Mouse (Mus musculus) bone marrow, adult 2 months (tissue): ENCODE results near the gene Arhgef7. TPM values are rescaled to one million over a fixed set of nuclear protein-coding genes. Genes with fewer than 3 reads are reported as not detected.

Experiments
- H3K27ac ChIP-seq: fragments of 200-500 bp; 2 replicates; pipeline ENCODE4 v1.5.1; 2012; ENCODE audit warnings: low read depth, mild to moderate bottlenecking, control low read depth, inconsistent platforms, low read length; ENCODE audit not compliant: control insufficient read depth, poor library complexity, insufficient read depth
- H3K4me1 ChIP-seq: fragments of 200-500 bp; 2 replicates; pipeline ENCODE4 v1.6.1; 2011; ENCODE audit warnings: low read length; ENCODE audit not compliant: control insufficient read depth, insufficient read depth
- H3K4me3 ChIP-seq: fragments of 200-500 bp; replicated peaks from 2 replicates; pipeline ENCODE3; 2011; ENCODE audit warnings: mild to moderate bottlenecking, low read depth, low read length, control low read depth; ENCODE audit not compliant: control insufficient read depth
- CTCF ChIP-seq: fragments of 200-500 bp; IDR thresholded peaks from 2 replicates; pipeline ENCODE4 v1.5.1; 2011; ENCODE audit warnings: low read length, control low read depth; ENCODE audit not compliant: control insufficient read depth, insufficient read depth
- POLR2A ChIP-seq: fragments of 200-500 bp; IDR thresholded peaks from 2 replicates; pipeline ENCODE4 v1.6.1; 2011; ENCODE audit warnings: low read depth, mild to moderate bottlenecking, control low read depth, low read length, borderline replicate concordance; ENCODE audit not compliant: control insufficient read depth
- WGBS: fragments of 180-500 bp; shearing (Covaris S2); methylation state at CpG from one replicate; pipeline ENCODE4 v1.1.7; 2018; 5-methylcytosine and 5-hydroxymethylcytosine counted together
- polyA plus RNA-seq: library from polyadenylated mRNA; stranded (reverse); fragments of >200 nt; gene quantifications from 2 replicates; pipeline ENCODE4 v1.2.4, GENCODE M21; 2011; ENCODE audit warnings: low replicate concordance; ENCODE audit not compliant: missing spikeins, insufficient read depth, insufficient read length

Gene Arhgef7
- polyA plus RNA-seq, 1 experiment = 18.6 TPM

- peaks cover 1% of the 10 kb centered on the region; the same call in 1 of the 2 replicates for H3K4me1 ChIP-seq
- H3K4me3 ChIP-seq = no peak overlapping the region
- WGBS = 83% methylated on average over 5 of the region's 5 CpGs
- H3K27ac ChIP-seq = no peak overlapping the region
- TF ChIP-seq CTCF (no peak), POLR2A (no peak)
These were observed 34.5 kb downstream of the Arhgef7 start for GRCm38 (mm10) chr8:11762048-11762447.

GRCm38 (mm10) chr8:11762821-11763220 is 35.3 kb downstream of the Arhgef7 start:
- Histone ChIP-seq H3K4me3 (no peak overlapping the region), H3K4me1 (no peaks in the 10 kb centered on the region), H3K27ac (no peak overlapping the region)
- 89% methylated on average over 7 of the region's 7 CpGs for WGBS
- no peak for TF ChIP-seq CTCF
- no peak for TF ChIP-seq POLR2A

- TF ChIP-seq POLR2A = no peak
- TF ChIP-seq CTCF = no peak
- 52% methylated on average over 5 of the region's 5 CpGs for WGBS
- H3K4me1 ChIP-seq = no peaks in the 10 kb centered on the region
- H3K4me3 ChIP-seq = no peak overlapping the region
- peak overlapping the region; percentile 15; the same call in 1 of the 2 replicates for H3K27ac ChIP-seq
These were observed 39.8 kb downstream of the Arhgef7 start for GRCm38 (mm10) chr8:11767213-11767840.

- TF ChIP-seq CTCF = no peak
- TF ChIP-seq POLR2A = no peak
- H3K4me1 ChIP-seq = no peaks in the 10 kb centered on the region
- no peak overlapping the region for H3K27ac ChIP-seq
- H3K4me3 ChIP-seq = no peak overlapping the region
- WGBS = 87% methylated on average over 6 of the region's 6 CpGs
These were observed 42.5 kb downstream of the Arhgef7 start for GRCm38 (mm10) chr8:11770001-11770400.

GRCm38 (mm10) chr8:11770521-11771080 is 43.1 kb downstream of the Arhgef7 start:
- H3K4me1 ChIP-seq = no peaks in the 10 kb centered on the region; the same call in 1 of the 2 replicates
- WGBS = 85% methylated on average over 7 of the region's 7 CpGs
- TF ChIP-seq POLR2A (no peak), CTCF (no peak)

GRCm38 (mm10) chr8:11771608-11772007 is 44.1 kb downstream of the Arhgef7 start:
- no peak for TF ChIP-seq CTCF
- TF ChIP-seq POLR2A = no peak
- Histone ChIP-seq H3K4me3 (no peak overlapping the region), H3K27ac (no peak overlapping the region), H3K4me1 (no peaks in the 10 kb centered on the region; the same call in 1 of the 2 replicates)
- 87% methylated on average over 5 of the region's 5 CpGs for WGBS

More at GRCm38 (mm10) chr8:11770521-11771080, 43.1 kb downstream of the Arhgef7 start:
- Histone ChIP-seq H3K27ac (no peak overlapping the region), H3K4me3 (no peak overlapping the region)

GRCm38 (mm10) chr8:11774195-11775076 is 46.9 kb downstream of the Arhgef7 start:
- Histone ChIP-seq H3K4me1 (peaks cover 1% of the 10 kb centered on the region; the same call in 1 of the 2 replicates), H3K27ac (no peak overlapping the region), H3K4me3 (no peak overlapping the region)
- WGBS = 70% methylated on average over 17 of the region's 17 CpGs
- TF ChIP-seq POLR2A (no peak), CTCF (no peak)

- TF ChIP-seq POLR2A (no peak), CTCF (no peak)
- Histone ChIP-seq H3K27ac (no peak overlapping the region), H3K4me1 (peaks cover 1% of the 10 kb centered on the region; the same call in 1 of the 2 replicates), H3K4me3 (no peak overlapping the region)
- 30% methylated on average over 7 of the region's 7 CpGs for WGBS
These were observed 48.4 kb downstream of the Arhgef7 start for GRCm38 (mm10) chr8:11775889-11776288.
